Mouse (Mus musculus) forebrain, postnatal 0 days (tissue): Measurements from ENCODE around the gene Ptpn13. TPM values are rescaled to one million over a fixed set of nuclear protein-coding genes. Genes with fewer than 3 reads are reported as not detected.

ENCODE experiments used
- ATAC-seq: fragments of 200-750 bp; cut with Nextera tagmentation; 2 replicates; pipeline ENCODE4 v1.8.0; 2017; ENCODE audit warnings: mild to moderate bottlenecking, moderate library complexity
- DNase-seq: peaks from one replicate; pipeline ENCODE4 v3.0.0-alpha.2; 2015
- H3K27ac ChIP-seq: fragments of 300-500 bp; sonication (generic); 2 replicates; pipeline ENCODE4 v1.5.1; 2014; ENCODE audit warnings: low read depth, mild to moderate bottlenecking, antibody characterized with exemption, low read length, moderate library complexity, mixed read lengths
- H3K27me3 ChIP-seq: fragments of 300-500 bp; sonication (generic); 2 replicates; pipeline ENCODE4 v1.6.1; 2014; ENCODE audit warnings: mild to moderate bottlenecking, low read length, mixed read lengths; ENCODE audit not compliant: insufficient read depth
- H3K36me3 ChIP-seq: fragments of 300-500 bp; sonication (generic); 2 replicates; pipeline ENCODE4 v1.6.1; 2014; ENCODE audit warnings: mild to moderate bottlenecking, moderate library complexity; ENCODE audit not compliant: insufficient read depth
- H3K4me1 ChIP-seq: fragments of 300-500 bp; sonication (generic); 2 replicates; pipeline ENCODE4 v1.6.1; 2014; ENCODE audit warnings: antibody characterized with exemption; ENCODE audit not compliant: insufficient read depth
- H3K4me2 ChIP-seq: fragments of 300-500 bp; sonication (generic); 2 replicates; pipeline ENCODE4 v1.6.1; 2014; ENCODE audit warnings: low read depth, mild to moderate bottlenecking, moderate library complexity
- H3K4me3 ChIP-seq: fragments of 300-500 bp; sonication (generic); 2 replicates; pipeline ENCODE4 v1.5.1; 2014; ENCODE audit warnings: low read depth, low read length, mixed read lengths
- H3K9ac ChIP-seq: fragments of 300-500 bp; sonication (generic); 2 replicates; pipeline ENCODE4 v1.6.1; 2014; ENCODE audit warnings: mild to moderate bottlenecking
- H3K9me3 ChIP-seq: fragments of 300-500 bp; sonication (generic); 2 replicates; pipeline ENCODE4 v1.6.1; 2016; ENCODE audit warnings: low read length
- CTCF ChIP-seq: sonication (generic); IDR thresholded peaks from 2 replicates; pipeline ENCODE4 v1.5.1; 2016; ENCODE audit warnings: antibody characterized with exemption, control low read depth, low read depth
- WGBS: fragments of 180-500 bp; shearing (Covaris S2); extraction: QIAGEN DNeasy Blood & Tissue Kit; methylation state at CpG from one replicate; pipeline ENCODE4 v1.1.7; 2014; 5-methylcytosine and 5-hydroxymethylcytosine counted together
- polyA plus RNA-seq: library from polyadenylated mRNA; unstranded; fragments of >200 nt; fragmentation: Nextera tagmentation; extraction: Ambion mirVana; gene quantifications from 2 replicates; pipeline ENCODE4 v1.2.1, GENCODE M21; 2015
- total RNA-seq: library from RNA; depleted of rRNA; stranded (reverse); fragments of >200 nt; gene quantifications from 2 replicates; pipeline ENCODE4 v1.2.3, GENCODE M21; 2014

Ptpn13 gene
- total and polyA plus RNA-seq, 2 experiments from 2014 or later, result 1.8 to 16.2 TPM

DNA sequence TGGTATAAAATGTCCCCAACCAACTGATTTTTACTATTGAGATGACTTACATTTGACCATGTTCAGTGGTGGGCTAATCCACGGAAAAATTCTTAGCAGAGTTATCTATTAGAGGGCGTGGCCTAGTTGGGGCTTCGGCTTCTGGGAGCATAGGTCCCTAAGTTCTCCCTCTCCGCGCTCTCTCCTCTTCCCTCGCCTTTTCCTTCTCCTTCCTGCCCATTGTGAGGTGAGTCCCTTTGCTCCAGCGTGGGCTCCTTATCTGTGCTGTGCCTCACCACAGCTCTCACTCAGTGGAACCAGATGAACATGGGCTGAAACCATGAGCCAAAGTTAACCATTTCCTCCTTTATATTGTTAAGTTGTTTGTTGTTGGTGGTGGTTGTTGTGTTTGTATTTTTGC, 17.9 kb downstream of the Ptpn13 start:
- no peaks in the 10 kb centered on the region for H3K9me3 ChIP-seq
- H3K36me3 ChIP-seq, result no peaks in the 10 kb centered on the region
- no peak overlapping the region for H3K4me3 ChIP-seq
- DNase-seq (no peak), ATAC-seq (no peak)
- no peak overlapping the region for H3K4me2 ChIP-seq
- H3K27me3 ChIP-seq, result no peaks in the 10 kb centered on the region
- no peaks in the 10 kb centered on the region for H3K4me1 ChIP-seq
- 87% methylated on average over 7 of the region's 7 CpGs for WGBS
- no peak overlapping the region for H3K27ac ChIP-seq
- no peak overlapping the region for H3K9ac ChIP-seq
- no peak for TF ChIP-seq CTCF

DNA sequence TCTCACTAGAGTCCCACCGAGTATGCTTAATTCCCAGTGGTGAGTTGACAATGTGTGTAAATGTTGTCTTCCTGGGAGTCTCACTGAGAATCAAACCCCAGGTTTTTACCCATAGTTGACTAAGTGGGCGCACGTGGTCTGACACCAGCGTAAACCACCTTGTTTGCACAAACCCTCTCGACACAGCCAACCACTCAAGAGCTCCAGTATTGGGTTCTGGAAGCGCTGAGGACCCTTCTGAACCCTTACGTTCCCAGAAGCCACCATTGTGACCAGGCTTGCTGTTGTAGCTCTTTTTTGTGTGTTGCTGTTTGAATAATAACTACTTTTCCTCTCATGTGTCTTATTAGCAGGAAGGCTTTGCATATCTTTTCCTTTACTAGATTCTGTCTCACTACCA, 20.4 kb downstream of the Ptpn13 start:
- Histone ChIP-seq H3K9me3 (no peaks in the 10 kb centered on the region), H3K4me3 (no peak overlapping the region), H3K9ac (no peak overlapping the region), H3K27ac (no peak overlapping the region), H3K4me1 (no peaks in the 10 kb centered on the region), H3K36me3 (no peaks in the 10 kb centered on the region), H3K27me3 (no peaks in the 10 kb centered on the region), H3K4me2 (no peak overlapping the region)
- ATAC-seq, result no peak
- no peak for TF ChIP-seq CTCF
- DNase-seq, result no peak
- 79% methylated on average over 7 of the region's 7 CpGs for WGBS

DNA sequence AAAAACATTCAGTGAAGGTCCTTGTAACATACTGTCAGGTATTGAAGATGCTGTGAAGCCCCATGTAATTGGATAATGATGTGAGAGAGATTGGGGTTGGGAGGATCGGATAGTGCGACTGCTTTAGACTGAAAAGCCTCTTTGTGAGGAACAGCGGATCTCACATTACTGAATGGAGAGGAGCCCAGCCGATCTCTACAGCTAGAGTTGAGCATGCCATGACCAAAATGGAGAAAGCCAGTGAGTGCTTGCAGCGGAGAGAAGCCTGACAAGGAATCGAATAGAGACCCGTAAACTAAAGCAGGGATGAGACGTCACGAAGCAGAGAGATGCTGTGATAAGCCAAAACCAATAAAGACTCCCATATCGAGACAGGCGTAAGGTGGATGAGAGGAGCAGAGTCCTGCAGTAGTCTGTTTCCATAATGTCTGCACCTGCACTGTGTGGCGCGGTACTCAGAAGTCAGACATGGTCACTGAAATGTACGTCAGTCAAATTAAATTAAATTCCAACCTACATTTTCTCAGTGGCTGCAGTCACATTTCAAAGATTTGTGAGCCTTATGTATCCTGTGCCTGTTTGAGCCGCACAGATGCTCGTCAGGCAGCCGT, 22.9 kb downstream of the Ptpn13 start:
- Histone ChIP-seq H3K4me2 (peak overlapping the region; percentile 33), H3K27me3 (no peaks in the 10 kb centered on the region), H3K4me3 (no peak overlapping the region), H3K4me1 (no peaks in the 10 kb centered on the region), H3K9me3 (no peaks in the 10 kb centered on the region), H3K9ac (peak overlapping the region; percentile 15; the same call in 1 of the 2 replicates), H3K36me3 (no peaks in the 10 kb centered on the region), H3K27ac (no peak overlapping the region)
- no peak for TF ChIP-seq CTCF
- ATAC-seq, result peak; percentile 62
- 26% methylated on average over 17 of the region's 17 CpGs for WGBS
- peak; percentile 41 for DNase-seq

DNA sequence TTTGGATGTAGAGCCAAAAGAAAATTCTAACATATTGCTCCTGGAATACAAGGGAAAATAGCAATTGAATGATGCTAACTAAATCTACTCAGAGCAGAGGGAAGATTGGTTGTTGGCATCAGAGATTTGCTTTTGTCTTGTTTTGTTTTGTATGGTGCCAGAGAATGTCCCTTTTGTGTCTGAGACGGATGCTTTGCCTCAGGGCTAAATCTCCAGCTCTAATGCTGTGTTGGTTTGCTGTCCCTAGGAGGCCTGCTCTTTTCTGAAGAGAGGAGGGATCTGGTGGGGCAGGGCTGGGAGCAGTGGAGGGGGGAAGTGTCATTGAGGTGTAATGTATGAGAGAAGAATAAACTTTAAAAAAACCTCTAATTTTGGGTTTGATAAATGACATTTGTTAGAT, 23.5 kb downstream of the Ptpn13 start:
- H3K4me1 ChIP-seq, result no peaks in the 10 kb centered on the region
- H3K27me3 ChIP-seq, result no peaks in the 10 kb centered on the region
- no peak for TF ChIP-seq CTCF
- no peaks in the 10 kb centered on the region for H3K36me3 ChIP-seq
- H3K27ac ChIP-seq, result no peak overlapping the region
- H3K4me2 ChIP-seq, result peak overlapping the region; percentile 33
- peak overlapping the region; percentile 15; the same call in 1 of the 2 replicates for H3K9ac ChIP-seq
- H3K4me3 ChIP-seq, result no peak overlapping the region
- DNase-seq, result peak; percentile 39
- ATAC-seq, result peak; percentile 50; the same call in 1 of the 2 replicates
- WGBS, result 6% methylated on average over 1 of the region's 1 CpGs
- H3K9me3 ChIP-seq, result no peaks in the 10 kb centered on the region

DNA sequence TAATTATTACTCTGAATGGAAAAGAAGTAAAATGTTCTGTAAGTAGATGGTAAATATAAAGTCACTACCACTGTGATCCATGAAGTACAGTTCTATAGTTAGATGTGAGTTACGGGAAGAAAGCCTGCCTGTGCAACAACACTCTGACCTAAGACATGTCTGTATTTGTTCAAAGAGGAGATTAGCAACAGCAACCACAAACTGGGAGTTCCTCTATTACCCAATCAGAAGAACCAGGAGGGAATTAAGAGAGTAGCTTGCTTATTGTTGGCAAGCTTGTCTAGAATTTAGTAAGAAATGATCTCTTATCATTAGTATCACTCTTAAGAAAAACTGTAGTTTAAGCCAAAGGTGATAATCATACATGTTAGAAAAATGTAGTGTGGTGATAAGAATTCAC, 25.7 kb downstream of the Ptpn13 start:
- no peaks in the 10 kb centered on the region for H3K9me3 ChIP-seq
- H3K4me2 ChIP-seq, result no peak overlapping the region
- no peaks in the 10 kb centered on the region for H3K36me3 ChIP-seq
- no peak overlapping the region for H3K27ac ChIP-seq
- no peak for ATAC-seq
- no peak overlapping the region for H3K9ac ChIP-seq
- WGBS, result 94% methylated on average over 1 of the region's 1 CpGs
- H3K4me3 ChIP-seq, result no peak overlapping the region
- no peak for TF ChIP-seq CTCF
- no peaks in the 10 kb centered on the region for H3K27me3 ChIP-seq
- no peaks in the 10 kb centered on the region for H3K4me1 ChIP-seq
- DNase-seq, result no peak

DNA sequence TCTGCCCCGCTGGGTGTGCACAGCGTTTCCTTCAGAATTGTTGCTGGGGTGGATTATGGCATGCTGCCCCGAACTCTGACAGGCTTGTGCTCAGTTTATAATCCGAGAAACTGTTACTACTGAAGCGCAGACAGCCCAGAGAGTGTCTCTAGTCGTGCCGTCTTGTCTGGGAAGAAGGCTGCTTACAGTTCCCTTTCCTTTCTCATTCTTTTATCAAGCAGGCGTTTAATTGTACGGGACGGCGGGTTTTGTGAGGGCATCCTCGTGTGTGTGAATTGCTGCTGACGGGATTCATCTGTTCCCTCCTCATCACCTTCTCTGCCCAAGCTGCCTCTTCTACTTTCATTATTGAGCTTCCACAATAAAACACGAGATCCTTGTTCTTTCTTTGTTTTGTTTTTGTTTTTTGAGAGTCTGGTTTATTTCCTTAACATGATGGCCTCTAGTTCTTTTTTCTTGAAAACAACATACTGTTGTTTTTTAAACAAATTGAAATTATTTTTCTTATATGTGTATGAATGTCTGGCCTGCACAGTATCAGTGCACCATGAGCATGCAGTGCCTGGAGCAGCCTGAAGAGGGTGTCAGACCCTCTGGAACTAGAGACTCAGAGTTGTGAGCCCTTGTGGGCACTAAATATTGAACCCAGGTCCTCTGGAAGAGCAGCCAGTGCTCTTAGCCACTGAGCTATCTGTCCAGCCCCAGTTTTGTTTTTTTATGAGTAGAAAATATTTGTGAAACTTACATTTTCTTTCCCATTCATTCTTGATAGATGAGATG, 28.6 kb downstream of the Ptpn13 start:
- ATAC-seq (no peak), DNase-seq (no peak)
- Histone ChIP-seq H3K4me3 (no peak overlapping the region), H3K9me3 (no peaks in the 10 kb centered on the region), H3K27ac (no peak overlapping the region), H3K36me3 (no peaks in the 10 kb centered on the region), H3K4me2 (no peak overlapping the region), H3K27me3 (no peaks in the 10 kb centered on the region), H3K4me1 (no peaks in the 10 kb centered on the region), H3K9ac (no peak overlapping the region)
- TF ChIP-seq CTCF, result peak; percentile 40
- 67% methylated on average over 14 of the region's 14 CpGs for WGBS

DNA sequence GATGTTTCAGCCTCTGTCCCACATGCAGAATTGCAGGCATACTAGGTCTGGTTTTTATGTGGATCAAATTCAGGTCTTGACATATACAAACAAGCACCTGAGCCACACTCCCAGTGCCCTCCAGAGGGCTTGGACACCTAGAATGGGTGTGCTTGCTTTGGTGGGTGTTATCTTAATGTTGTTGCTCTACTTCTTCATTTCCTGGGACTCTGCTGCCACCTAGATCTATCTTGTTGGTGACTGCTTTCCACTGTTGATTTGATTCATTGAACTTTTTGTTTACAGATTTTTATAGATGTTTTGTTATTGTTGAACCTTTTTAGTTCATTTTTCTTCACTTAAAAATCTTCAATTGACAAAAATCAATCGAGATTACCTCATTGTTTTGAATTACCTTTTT, 31.8 kb downstream of the Ptpn13 start:
- H3K4me3 ChIP-seq, result no peak overlapping the region
- no peaks in the 10 kb centered on the region for H3K36me3 ChIP-seq
- H3K4me1 ChIP-seq, result no peaks in the 10 kb centered on the region
- H3K27ac ChIP-seq, result no peak overlapping the region
- ATAC-seq (no peak), DNase-seq (no peak)
- TF ChIP-seq CTCF, result peak; percentile 31
- WGBS, result 95% methylated on average over 1 of the region's 1 CpGs
- no peaks in the 10 kb centered on the region for H3K9me3 ChIP-seq
- H3K27me3 ChIP-seq, result no peaks in the 10 kb centered on the region
- H3K4me2 ChIP-seq, result no peak overlapping the region
- H3K9ac ChIP-seq, result no peak overlapping the region
